Mouse (Mus musculus) induced T-regulatory cell, adult 2 months (primary cell): Measurements from ENCODE around the gene Doc2a.

ENCODE experiments used
- DNase-seq: peaks from one replicate; pipeline ENCODE4 v3.0.0-alpha.2; 2012; ENCODE audit warnings: low read depth

The Doc2a gene

DNA sequence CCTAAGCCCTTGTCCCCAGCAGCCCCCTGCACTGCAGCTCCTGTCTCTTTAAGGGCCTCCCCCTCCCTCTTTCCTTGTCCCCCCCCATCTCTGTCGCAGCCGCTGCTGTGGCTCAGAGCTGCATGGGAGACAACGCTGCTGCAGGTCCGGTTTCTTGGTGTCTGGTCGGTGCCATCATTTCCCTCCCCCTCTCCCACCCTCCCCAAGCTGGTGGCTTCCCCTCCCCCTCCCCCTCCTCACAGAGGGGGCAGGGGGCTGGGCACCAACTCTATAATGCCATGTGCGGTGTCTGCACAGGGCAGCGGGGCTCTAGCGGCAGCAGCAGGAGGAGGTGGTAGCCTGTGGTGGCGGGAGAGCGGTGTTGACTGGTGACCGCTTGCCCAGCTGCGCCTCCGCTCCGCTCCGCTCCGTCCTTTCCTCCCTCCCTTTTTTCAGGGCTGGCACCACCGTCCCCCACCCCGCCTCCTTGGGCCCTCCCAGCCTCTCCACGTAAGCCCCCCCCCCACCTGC, 24.0 kb upstream of the Doc2a start:
- no peak for DNase-seq

DNA sequence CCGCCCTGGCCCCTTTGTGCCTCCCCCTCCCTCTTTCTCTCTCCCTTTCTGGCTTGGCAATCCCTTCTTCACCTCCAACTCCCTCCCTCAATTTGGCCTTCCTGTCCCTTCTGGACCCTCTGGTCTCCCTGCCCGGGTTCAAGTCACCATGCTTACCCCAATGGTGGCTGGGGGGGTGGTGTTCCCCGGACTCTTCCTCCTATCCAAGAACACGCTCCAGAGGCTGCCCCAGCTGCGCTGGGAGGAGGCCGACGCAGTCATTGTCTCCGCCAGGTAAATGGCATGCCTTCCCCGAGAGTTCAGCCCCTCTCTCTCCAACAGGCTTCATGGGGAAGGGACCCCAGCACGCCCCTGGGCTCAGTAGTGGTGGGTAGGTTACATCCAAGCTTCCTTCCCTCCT, 23.3 kb upstream of the Doc2a start:
- DNase-seq: no peak

DNA sequence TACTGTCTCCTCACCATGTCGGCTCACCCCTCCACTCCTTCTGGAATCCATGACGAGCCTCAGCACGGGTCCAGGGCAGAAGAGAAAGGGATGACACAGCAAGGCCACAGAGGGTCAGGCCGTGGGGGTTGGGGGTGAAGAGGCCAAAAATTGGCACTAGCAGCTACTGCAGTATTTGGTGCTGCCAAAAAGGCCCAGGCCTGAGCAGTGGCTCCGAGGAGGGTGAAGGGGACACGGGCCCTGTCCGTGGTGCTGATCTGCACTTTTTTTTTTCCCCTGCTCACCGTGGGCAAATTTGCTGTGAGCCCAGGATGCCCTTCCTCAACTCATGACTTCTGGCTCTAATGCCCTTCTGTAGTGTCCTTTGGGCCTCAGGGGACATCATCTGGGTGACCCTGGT, 21.8 kb upstream of the Doc2a start:
- peak; percentile 51 for DNase-seq

DNA sequence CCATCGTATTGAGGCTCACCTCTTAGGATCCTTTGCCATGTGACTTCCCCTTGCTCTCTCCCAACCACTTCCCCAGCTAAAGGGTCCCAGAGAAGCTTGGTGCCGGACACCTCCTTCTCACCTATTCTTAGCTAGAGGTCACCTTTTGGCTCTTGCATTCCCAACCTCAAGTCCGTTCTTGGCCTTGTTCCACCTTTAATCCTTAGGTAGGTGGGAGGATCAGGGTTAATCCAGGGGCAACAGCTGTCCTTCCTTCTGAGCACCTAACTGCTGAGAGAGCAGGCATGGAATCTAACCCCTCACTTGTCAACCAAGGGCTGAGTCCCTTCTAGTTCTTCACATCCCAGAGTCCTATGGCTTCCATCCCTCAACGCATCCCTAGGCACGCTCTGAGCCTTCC, 21.3 kb upstream of the Doc2a start:
- no peak for DNase-seq

DNA sequence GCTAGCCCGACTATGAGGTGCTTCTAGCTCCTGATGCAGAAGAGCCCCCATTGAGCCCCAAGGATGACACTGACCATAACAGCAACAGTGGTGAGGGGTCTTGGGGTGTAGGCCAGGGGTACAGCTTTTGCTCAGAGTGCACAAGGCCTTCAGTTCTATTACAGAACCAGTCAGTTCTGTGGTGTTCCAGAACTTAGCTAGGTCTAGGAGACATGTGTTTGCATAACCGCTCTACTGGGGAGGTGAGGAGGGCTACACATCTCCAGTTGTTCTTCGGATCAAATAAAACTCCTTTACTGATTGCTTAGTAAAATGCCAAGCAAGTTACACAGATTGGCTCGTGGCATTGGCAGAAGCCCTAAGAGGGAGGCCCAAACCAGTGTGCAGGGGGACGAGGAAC, 15.7 kb upstream of the Doc2a start, which contains the start of gene 4930451I11Rik:
Gene 4930451I11Rik, minus strand, starts transcription at position 101 of the 400 bp plus-strand sequence.
- DNase-seq: no peak

DNA sequence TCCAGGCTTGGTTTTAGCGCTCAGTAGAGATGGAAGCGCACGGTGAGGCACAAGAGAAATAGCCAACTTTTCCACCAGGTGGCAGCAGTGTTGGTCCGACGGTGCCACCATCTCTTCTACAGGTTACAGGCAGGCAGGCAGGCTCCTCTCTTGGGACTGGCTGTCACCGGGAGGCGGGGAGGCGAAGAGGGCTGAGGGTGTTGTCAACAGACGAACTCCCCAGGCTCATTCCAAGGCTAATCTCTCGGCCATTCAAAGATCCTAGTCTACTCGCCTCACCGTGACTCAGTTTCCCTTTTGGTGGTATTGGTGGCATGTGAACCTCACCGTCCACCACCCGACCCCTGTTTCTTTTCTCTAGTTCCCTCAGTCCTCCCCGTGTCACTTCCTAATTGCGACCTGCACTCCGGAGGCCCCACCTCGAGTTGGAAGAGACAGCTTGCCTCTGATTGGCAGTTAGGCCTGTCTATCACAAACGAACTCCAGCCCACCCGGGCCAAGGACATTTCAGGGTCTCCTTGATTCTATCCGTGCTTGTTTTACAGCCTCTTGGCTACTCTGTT, 15.1 kb upstream of the Doc2a start:
- peak; percentile 88 for DNase-seq

DNA sequence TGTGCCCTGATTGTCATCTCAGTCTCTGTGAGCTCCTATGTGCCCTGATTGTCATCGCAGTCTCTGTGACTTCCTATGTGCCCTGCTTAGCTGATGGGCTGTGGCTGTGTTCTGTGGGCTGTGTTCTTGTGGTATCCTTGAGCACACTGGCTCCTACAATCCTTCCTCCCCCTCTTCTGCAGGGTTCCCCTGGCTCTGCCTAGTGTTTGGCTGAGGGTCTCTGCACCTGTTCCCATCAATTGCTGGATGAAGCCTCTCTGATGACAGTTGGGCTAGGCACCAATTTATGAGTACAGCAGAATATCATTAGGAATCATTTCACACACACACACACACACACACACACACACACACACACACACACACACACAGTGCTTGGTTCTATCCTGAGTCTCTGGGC, 13.9 kb upstream of the Doc2a start:
- DNase-seq: no peak

DNA sequence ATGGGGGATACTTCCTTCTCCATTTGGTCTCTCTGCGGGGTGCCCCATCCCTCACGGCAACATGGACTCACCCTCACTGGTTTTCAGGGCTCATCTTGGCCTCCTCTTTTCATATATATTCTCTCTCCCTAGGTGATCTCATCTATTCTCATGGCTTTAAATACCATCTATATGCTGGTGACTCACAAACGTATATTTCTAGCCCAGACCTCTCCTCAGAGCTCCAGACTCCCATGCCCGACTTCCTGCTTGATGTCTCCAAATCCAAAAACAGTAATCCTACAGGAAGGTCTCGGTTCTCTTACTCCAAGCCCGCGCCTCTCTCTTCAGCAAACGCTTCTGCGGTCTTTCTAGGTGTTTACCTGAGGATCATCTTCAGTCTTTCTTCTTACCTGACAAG, 3.9 kb upstream of the Doc2a start:
- DNase-seq: no peak

DNA sequence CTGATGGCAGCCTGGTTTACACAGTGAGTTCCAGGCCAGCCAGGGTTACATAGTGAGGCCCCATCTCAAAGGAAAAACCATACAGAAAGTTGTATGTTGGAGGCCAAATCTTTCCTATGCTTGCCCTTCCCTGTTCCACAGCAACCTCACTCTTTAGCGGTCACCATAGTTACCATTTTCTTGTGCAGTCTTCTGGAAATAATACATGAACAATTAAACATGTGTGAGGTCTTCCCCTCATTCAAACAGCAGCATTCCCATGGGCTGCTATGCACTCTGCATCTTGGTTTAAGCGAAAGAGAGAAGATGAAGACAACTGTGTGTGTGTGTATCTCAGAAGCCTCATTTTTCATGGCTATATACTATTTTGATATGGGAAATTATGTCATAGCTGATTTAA, 1.7 kb upstream of the Doc2a start:
- DNase-seq: no peak

DNA sequence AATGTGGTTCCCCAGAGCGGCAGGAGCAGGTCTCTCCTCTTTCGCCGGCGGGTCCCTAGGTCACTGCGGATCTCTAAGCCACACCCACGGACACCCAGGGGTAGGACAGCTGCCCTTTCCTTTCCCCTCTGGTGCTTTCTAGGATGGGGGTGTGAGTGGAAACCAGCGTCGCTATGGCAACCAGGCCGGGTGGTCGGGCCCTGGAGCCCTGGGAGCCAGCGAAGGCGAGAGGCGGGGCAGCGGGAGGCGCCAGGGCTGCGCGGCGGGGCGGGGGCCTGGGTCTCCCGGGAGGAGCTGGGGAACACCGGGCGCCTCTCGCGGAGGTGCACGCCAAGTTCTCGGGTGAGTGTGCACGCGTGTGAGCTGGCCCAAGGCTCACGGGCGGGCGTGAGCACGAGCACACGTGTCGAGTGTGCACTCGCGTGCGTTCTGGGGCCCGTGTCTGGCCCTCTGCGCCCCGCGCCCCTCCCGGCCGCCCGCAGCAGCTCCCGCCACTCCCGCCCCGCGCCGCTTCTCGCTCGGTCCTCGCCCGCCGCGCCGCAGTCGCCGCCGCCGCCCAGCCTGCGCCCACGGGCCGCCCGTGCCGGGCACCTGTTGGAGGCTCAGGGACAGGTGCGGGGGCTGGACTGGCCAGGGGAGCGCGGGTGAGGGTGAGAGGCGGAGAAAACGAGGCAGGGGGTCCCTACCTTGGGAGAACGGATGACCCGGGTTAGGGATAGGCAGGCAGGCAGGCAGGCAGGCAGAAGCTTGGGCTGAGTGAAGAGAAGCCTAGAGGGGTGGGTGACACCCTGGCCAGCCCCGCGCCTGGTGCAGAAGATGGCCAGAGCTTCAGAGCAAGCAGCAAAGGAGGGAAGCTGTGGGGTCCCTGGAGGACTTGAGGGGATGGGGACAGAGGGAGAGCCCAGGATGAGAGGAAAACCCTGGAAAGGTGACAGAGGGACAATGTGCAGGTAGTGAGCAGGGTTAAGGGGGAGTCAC, 494 bp downstream of the Doc2a start:
- peak; percentile 20 for DNase-seq

DNA sequence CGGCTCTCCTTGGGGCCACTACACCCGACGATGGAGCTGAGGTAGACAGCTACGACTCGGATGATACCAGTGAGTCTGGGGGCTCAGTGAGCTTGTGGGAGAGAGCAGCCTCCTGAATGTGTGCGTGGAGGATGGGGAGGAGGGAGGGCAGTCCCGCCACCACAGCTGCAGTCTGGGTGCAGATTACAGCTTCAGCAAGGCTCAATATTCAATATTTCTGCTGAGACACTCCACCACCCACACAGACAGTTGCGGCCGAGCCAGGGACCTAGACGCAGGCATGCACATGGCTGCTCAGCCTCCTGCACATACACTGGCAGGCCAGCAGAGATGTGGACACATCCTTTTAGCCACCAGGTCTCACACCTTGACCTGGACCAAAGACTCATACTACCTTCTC, 1.6 kb downstream of the Doc2a start:
- DNase-seq: no peak

DNA sequence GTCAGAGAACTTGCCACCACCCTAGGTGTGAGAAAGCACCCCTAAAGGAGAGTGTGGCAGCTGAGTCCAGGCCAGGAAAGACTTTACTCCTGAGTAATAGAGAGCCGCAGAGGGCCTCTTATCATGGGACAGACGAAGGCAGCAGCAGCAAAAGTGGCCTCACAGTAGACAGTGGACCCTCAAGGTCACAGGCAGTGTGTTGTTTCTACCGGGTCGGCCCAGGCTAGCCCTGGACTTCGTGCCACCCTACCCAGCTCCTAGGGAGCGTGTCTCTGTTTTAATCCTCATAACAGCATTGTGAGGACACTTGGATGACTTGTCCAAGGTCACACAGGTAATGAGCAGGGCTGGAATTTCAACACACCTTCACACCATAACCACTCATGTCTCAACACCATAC, 2.9 kb downstream of the Doc2a start:
- DNase-seq: no peak

DNA sequence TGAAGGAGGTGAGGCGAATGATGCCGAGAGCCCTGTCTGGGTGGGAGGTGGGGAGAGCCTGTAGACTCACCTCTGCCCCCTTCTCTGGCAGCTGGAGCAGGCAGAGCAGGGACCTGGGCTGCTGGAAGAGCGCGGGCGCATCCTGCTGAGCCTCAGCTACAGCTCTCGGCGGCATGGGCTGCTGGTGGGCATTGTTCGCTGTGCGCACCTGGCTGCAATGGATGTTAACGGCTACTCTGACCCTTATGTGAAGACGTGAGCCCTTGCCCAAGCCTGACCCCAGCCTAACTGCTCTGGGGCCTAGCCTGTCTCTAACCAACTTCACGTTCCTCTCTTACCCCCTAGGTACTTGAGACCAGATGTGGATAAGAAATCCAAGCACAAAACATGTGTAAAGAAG, 4.0 kb downstream of the Doc2a start:
- DNase-seq: no peak

DNA sequence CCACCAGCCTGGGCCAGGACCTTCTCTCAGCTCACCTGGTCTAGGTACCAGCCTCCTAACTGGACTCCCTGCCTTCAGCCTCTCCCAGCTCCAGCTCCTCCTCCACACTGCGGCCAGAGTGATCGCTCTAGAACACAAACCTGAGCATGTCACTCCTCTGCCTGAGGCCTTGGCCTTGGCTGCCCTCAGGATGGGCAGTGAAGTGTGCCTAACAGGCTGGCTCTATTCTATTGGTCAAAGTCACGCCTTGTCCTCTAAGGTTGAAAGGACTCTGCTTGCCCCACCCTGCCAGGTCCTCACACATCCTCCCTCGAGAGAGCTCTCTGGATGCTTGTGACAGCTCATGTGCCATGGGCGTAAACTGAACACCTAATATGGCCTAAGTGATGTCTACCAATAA, 6.2 kb downstream of the Doc2a start:
- no peak for DNase-seq

DNA sequence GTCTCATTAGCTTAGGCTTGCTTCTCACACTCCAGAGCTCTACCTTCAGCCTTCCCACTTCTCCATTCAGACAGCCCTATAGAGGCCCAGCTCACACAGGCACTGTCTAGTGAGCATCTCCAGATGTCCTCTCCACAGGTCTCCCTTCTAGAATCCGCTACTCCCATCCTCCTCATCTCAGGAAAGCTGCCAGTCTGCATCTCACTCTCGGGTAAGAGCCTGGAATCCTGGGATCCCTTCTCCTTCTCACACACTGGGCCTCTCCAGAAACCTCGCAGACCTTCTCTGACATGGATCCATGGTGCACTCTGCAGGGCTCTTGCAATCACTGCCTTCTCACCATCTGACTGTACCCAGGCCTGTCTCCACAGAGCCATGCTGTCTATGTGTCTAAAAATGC, 8.4 kb downstream of the Doc2a start:
- DNase-seq: no peak

DNA sequence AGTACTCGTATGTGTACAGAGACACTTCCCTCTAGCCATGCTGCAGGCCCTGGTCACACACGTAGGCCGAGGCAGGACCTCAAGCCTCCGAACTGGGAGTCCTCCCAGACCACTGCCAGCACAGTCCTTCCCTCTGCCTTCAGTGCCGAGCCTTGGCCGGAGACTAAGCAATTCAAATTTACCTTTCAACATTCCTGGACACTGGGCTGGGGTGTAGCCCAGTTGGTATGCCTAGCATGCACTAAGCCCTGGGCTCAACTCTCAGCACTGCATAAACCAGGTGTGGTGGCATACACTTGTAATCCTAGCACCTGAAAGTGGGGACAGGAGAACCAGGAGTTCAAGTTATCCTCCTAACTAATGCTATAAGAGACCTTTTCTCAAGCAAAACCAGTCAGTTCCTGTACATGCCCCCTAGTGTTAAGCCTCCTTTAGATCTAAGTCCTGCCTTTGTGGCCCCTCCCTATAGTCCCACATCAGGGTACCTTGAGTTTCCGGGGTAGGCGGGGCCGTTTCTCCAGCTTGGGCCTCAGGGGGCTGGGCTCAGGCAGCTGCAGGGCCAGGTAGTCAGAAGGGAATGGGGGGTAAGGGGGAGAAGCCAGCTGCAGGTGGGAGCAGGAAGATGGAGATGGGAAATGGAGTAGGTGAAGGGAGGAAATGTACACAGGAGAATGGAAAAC, 9.7 kb downstream of the Doc2a start:
- DNase-seq: no peak

DNA sequence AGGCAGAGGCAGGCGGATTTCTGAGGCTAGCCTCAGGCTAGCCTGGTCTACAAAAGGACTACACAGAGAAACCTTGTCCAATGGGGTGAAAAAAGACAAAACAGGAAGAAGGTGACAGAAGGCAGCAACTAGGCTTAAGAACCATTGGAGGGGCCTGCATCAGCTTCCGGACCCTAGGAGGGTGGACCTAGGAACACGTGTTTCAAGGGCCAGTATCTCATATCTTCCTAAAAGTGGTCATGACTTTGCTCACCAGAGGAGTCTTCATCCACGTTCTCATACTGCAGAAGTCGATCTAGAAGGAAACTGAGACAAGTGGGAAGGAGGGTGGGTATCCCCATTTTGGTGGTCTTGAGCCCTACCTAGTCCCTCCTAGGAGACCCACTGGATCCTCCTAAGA, 13.8 kb downstream of the Doc2a start:
- peak; percentile 42 for DNase-seq

DNA sequence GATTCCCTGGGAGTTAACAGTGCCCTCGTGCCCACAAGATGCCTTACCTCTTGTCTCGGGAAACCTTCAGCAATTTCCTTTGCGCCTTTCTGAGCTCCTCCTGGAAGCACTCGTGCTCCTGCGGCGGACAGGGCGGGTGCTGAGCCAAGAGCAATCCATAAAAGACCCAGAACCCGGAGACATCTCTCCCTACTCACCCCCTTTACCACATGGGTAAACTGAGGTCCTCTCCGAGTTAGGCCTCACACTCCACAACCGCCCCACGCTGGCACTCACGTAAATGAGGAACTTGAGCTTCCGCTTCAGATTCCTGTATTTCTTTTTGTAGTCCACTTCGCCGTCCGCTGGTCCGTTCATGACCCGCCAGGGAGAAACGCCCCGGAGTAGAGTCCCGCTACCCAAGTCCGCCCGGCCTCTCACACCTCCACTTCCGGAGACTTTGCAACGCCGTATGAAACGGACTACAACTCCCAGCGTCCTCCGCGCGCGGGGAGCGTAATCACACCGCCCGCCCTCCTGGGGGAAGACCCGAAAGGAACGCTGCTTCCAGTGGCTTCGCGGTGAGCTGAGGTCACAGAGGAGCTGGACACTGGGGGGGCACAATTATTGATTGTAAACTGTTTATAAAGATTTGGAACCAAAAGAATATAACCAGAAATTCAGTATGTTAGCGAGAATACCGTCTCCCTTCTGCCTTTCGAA, 14.4 kb downstream of the Doc2a start, which contains the start of gene Hirip3:
Gene Hirip3, plus strand, starts transcription at position 544 of the 702 bp plus-strand sequence.
- peak; percentile 97 for DNase-seq

DNA sequence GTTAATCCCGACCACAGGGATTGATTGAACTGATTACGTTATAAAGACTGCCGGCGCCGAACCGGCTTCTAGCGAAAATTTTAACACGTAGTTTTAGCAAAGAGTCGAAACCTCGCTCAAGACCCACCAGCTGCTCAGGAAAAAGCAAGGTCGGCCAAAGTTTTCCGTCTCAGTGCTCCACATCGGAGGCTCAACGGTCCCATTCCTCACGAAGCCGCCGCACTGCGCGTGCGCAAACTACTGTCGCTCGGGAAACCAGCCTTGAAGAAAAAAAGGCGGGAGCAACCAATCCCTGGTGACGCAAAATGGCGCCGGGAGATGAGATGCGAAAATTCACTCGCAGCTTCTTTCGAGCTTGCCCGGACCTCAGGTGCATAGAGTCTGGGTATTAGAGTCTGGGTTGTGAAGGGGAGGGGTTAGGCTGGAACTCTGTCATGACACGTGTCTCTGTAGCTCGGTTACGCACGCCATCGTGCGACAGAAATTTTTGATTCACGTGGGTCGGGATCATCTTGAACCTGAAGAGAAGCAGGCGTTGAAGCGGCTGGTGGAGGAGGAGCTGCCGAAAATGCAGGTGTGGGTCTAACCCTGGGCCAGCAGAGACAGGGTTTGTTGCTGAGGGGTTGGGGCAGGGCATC, 15.1 kb downstream of the Doc2a start, which contains the start of gene Ino80e:
Gene Ino80e, minus strand, starts transcription at position 231 of the 638 bp plus-strand sequence.
- peak; percentile 98 for DNase-seq

DNA sequence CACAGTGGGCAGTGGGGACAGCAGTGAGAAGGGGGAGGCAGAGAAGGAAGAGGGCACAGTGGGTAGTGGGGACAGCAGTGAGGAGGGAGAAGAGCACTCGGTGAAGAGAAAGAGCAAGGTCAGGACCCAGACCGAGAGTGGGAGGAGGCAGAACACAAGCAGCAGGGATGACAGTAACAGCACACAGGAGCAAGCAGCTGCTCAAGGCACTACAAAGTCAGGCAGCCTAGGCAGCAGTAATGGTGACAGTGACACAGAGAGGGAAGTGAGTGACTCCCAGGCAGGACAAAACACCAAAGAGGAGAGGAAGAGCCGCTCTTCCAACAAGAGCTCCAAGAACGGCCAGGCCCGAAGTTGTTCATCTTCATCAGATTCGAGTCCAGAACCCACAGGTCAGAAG, 16.6 kb downstream of the Doc2a start:
- no peak for DNase-seq

DNA sequence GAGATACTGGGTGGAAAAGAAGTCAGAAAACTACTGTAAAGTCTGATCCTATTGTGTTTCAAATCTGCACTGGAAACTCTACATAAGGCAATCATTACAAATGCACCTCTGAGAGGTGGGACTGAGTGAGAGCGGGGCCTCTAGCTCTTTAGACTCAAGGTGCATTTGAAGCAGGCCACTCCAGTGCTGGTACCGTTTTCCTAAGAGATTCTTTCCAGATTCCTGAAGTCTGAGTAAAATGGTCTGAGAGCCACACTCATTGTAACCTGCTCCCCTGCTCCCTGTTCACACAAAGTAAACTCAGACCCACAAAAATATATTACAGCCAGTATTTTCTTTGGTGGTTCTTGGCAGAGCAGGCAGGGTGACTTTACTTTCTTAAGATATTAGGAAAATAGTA, 20.3 kb downstream of the Doc2a start:
- DNase-seq: no peak
